Mouse (Mus musculus) heart, adult 2 months (tissue): ENCODE measurements around the gene Mrgpra2b. TPM values are rescaled to one million over a fixed set of nuclear protein-coding genes. Genes with fewer than 3 reads are reported as not detected.
"Not testable (repeated sequence)": the region's sequence is repeated elsewhere in the genome, so short reads cannot be mapped to it uniquely, and the experiment has no call there.

Experiments
- DNase-seq, 2 experiments: peaks; one replicate each; pipeline ENCODE4 v3.0.0; 2021
- H3K27ac ChIP-seq: fragments of 200-600 bp; 2 replicates; pipeline ENCODE4 v1.8.1; 2022
- H3K27me3 ChIP-seq: fragments of 200-500 bp; 2 replicates; pipeline ENCODE4 v1.6.1; 2012; ENCODE audit warnings: mild to moderate bottlenecking, low read length, inconsistent platforms, mixed read lengths; ENCODE audit not compliant: control insufficient read depth, insufficient read depth
- H3K36me3 ChIP-seq: fragments of 200-500 bp; 2 replicates; pipeline ENCODE4 v1.6.1; 2012; ENCODE audit warnings: low read length, inconsistent platforms; ENCODE audit not compliant: control insufficient read depth, insufficient read depth
- H3K4me1 ChIP-seq: fragments of 200-500 bp; 2 replicates; pipeline ENCODE4 v1.6.1; 2011; ENCODE audit warnings: low read length; ENCODE audit not compliant: control insufficient read depth, insufficient read depth
- H3K4me3 ChIP-seq: fragments of 200-600 bp; 2 replicates; pipeline ENCODE4 v1.8.1; 2022
- H3K79me2 ChIP-seq: fragments of 200-500 bp; replicated peaks from 2 replicates; pipeline ENCODE4 v1.6.1; 2012; ENCODE audit warnings: mild to moderate bottlenecking, inconsistent platforms, low read length, moderate library complexity, mixed read lengths; ENCODE audit not compliant: control insufficient read depth, insufficient read depth
- H3K9ac ChIP-seq: fragments of 200-500 bp; 2 replicates; pipeline ENCODE4 v1.6.1; 2012; ENCODE audit warnings: low read depth, mild to moderate bottlenecking, control low read depth, inconsistent platforms, low read length, mixed read lengths
- CTCF ChIP-seq: fragments of 200-600 bp; IDR thresholded peaks from 2 replicates; pipeline ENCODE4 v1.8.1; 2022; ENCODE audit warnings: antibody characterized with exemption, mild to moderate bottlenecking, moderate library complexity
- EP300 ChIP-seq: fragments of 200-500 bp; IDR thresholded peaks from 2 replicates; pipeline ENCODE4 v1.6.1; 2011; ENCODE audit warnings: low read depth, low read length, control low read depth; ENCODE audit not compliant: insufficient read depth
- POLR2A ChIP-seq: fragments of 200-500 bp; IDR thresholded peaks from 2 replicates; pipeline ENCODE4 v1.6.1; 2011; ENCODE audit warnings: mild to moderate bottlenecking, low read depth, low read length, control low read depth; ENCODE audit not compliant: insufficient read depth
- WGBS: fragments of 180-500 bp; shearing (Covaris S2); methylation state at CpG from one replicate; pipeline ENCODE4 v1.1.7; 2018; 5-methylcytosine and 5-hydroxymethylcytosine counted together
- intact Hi-C: fragments of 180-260 bp; cut with DNase I; formaldehyde crosslinking; loops from one replicate; pipeline ENCODE4 v1.15.1; 2025
- long read RNA-seq: library from polyadenylated mRNA; stranded (forward); transcript quantifications from one replicate; pipeline ENCODE4 v2.0.0, GENCODE M21; 2021
- polyA plus RNA-seq: library from polyadenylated mRNA; depleted of rRNA; stranded (reverse); fragments of >200 nt; gene quantifications from 2 replicates; pipeline ENCODE4 v1.2.3, GENCODE M21; 2012; rRNA removed
- total RNA-seq, 2 experiments: library from RNA; stranded (reverse); gene quantifications; 2 replicates each; pipeline ENCODE4 v1.2.3; 2021

The Mrgpra2b gene
- total RNA-seq (under 1 TPM in 1 of 2 experiments, not detected in 1; 0.26 TPM), polyA plus RNA-seq (0.32 TPM in 1 of 2 replicates, not detected in the other)
- long read RNA-seq, result 0 reads

- Histone ChIP-seq H3K27ac (no peak within 1 kb of the TSS), H3K4me1 (no peaks in the 10 kb centered on the region), H3K4me3 (no peak within 1 kb of the TSS), H3K27me3 (no peaks in the 10 kb centered on the region), H3K9ac (no peak within 1 kb of the TSS), H3K36me3 (no peaks in the 10 kb centered on the region), H3K79me2 (no peaks in the 10 kb centered on the region)
- DNase-seq, result no peak
- TF ChIP-seq POLR2A (no peak), EP300 (no peak), CTCF (no peak)
- intact Hi-C loops, result no loop called here
Measured at GRCm38 (mm10) chr7:47528762-47529161, at the start of gene Mrgpra2b. Gene Mrgpra2b (minus strand): TSS chr7:47528862.

GRCm38 (mm10) chr7:47516379-47516778 is 12.3 kb downstream of the Mrgpra2b start:
- 44% methylated on average over 1 of the region's 1 CpGs for WGBS
- TF ChIP-seq EP300, result no peak
- TF ChIP-seq CTCF, result no peak
- no peak for TF ChIP-seq POLR2A
- Histone ChIP-seq H3K9ac (no peak overlapping the region), H3K36me3 (no peaks in the 10 kb centered on the region), H3K79me2 (no peaks in the 10 kb centered on the region), H3K4me1 (no peaks in the 10 kb centered on the region), H3K4me3 (no peak overlapping the region), H3K27ac (no peak overlapping the region), H3K27me3 (no peaks in the 10 kb centered on the region)
- no peak for DNase-seq
- intact Hi-C loops, result no loop called here

- TF ChIP-seq CTCF (no peak), POLR2A (no peak), EP300 (no peak)
- Histone ChIP-seq H3K4me1 (no peaks in the 10 kb centered on the region), H3K79me2 (no peaks in the 10 kb centered on the region), H3K36me3 (no peaks in the 10 kb centered on the region), H3K27me3 (no peaks in the 10 kb centered on the region), H3K9ac (no peak overlapping the region), H3K4me3 (no peak overlapping the region), H3K27ac (no peak overlapping the region)
- intact Hi-C loops, result no loop called here
- no peak for DNase-seq
- WGBS, result 69% methylated on average over 2 of the region's 2 CpGs
Measured at GRCm38 (mm10) chr7:47515050-47515449, 13.6 kb downstream of the Mrgpra2b start.

DNA sequence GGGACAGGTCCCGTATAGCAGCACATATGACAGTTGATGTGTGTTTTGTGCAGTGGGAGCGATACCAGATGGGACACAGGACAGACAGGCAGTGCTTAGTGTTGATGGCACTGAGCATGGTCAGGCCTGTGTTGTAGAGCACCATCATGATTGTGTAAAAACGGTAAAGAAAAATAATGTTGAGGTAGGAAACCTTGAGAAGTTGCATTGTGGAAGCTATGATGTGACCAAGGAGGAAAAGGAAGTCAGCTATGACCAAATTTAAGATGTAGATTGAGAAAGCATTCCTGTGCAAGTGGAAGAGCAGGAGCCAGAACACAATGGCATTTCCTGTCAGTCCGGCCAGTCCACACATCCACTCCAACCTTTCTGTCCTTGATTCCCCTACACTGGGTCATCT is 25.7 kb downstream of the Mrgpra2b start:
- no peaks in the 10 kb centered on the region for H3K79me2 ChIP-seq
- H3K36me3 ChIP-seq, result no peaks in the 10 kb centered on the region
- H3K27me3 ChIP-seq, result no peaks in the 10 kb centered on the region
- no peak overlapping the region for H3K9ac ChIP-seq
- H3K27ac ChIP-seq, result no peak overlapping the region
- intact Hi-C loops, result no loop called here
- 71% methylated on average over 4 of the region's 4 CpGs for whole genome bisulfite sequencing
- no peaks in the 10 kb centered on the region for H3K4me1 ChIP-seq
- no peak for TF ChIP-seq EP300
- no peak for TF ChIP-seq CTCF
- TF ChIP-seq POLR2A, result no peak
- no peak for DNase-seq
- H3K4me3 ChIP-seq, result no peak overlapping the region

DNA sequence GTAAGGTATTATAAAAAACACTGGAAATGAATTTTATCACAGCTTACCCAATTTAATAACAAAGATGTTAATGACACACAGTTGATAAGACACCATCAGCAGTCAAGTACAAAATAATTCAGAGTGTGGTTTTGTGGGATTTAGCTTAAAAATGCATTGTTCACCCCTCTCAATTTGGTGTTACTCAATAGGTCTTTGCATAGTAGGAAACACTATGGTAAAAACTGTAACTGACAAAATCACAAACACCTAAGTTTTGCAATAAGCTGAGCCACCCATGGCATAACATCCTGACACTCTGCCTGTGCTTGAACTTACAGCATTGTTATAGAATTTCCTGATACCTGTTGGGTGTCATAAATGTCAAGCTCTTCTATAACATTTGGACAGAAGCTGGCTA is 37.4 kb downstream of the Mrgpra2b start:
- intact Hi-C loops, DNase-seq, H3K4me1 ChIP-seq, H3K36me3 ChIP-seq, H3K27ac ChIP-seq, H3K4me3 ChIP-seq, H3K9ac ChIP-seq, H3K27me3 ChIP-seq, H3K79me2 ChIP-seq: not testable (repeated sequence)

- intact Hi-C loops, H3K27ac ChIP-seq, H3K9ac ChIP-seq, H3K27me3 ChIP-seq, DNase-seq, H3K4me3 ChIP-seq, H3K4me1 ChIP-seq, H3K79me2 ChIP-seq, H3K36me3 ChIP-seq: not testable (repeated sequence)
- WGBS, result no CpG with 5 or more reads among the region's 1 CpGs
Measured at GRCm38 (mm10) chr7:47489438-47489837, 39.2 kb downstream of the Mrgpra2b start.

DNA sequence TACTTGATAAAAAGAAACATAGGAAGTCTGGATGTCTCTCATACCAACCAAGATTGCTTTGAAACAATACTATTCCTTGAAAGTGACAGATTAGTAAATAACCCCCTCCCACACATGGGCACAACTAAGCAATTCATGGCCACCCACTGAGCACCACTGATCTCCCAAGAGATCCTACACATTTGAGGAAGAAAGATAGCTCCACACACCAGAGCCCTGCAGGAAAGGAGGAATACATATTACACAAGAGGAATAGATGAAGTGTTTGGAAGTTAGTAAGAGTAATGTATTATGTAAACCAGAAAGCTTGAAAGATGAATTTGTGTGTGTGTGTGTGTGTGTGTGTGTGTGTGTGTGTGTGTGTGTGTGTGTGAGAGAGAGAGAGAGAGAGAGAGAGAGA is 45.5 kb downstream of the Mrgpra2b start:
- H3K4me3 ChIP-seq, H3K36me3 ChIP-seq, H3K27me3 ChIP-seq, H3K4me1 ChIP-seq, intact Hi-C loops, DNase-seq, H3K9ac ChIP-seq, H3K27ac ChIP-seq, H3K79me2 ChIP-seq: not testable (repeated sequence)

GRCm38 (mm10) chr7:47473904-47474303 is 54.8 kb downstream of the Mrgpra2b start:
- H3K4me3 ChIP-seq, DNase-seq: not testable (repeated sequence)

GRCm38 (mm10) chr7:47465278-47465981 is 63.2 kb downstream of the Mrgpra2b start:
- H3K79me2 ChIP-seq, DNase-seq, H3K27me3 ChIP-seq, H3K4me3 ChIP-seq, H3K27ac ChIP-seq, intact Hi-C loops, H3K4me1 ChIP-seq, H3K9ac ChIP-seq, H3K36me3 ChIP-seq: not testable (repeated sequence)

More at GRCm38 (mm10) chr7:47473904-47474303, 54.8 kb downstream of the Mrgpra2b start:
- H3K36me3 ChIP-seq, H3K79me2 ChIP-seq, H3K27me3 ChIP-seq, H3K4me1 ChIP-seq, intact Hi-C loops, H3K27ac ChIP-seq, H3K9ac ChIP-seq: not testable (repeated sequence)
- WGBS, result 22% methylated on average over 1 of the region's 3 CpGs
